Mouse (Mus musculus) Patski (cell line): ENCODE measurements around the gene Ugt1a5. TPM values are rescaled to one million over a fixed set of nuclear protein-coding genes. Genes with fewer than 3 reads are reported as not detected.
A peak's percentile ranks its signal among the peaks of the same experiment; 100 is the strongest.
"Not testable (repeated sequence)": the region's sequence is repeated elsewhere in the genome, so short reads cannot be mapped to it uniquely, and the experiment has no call there.

Source experiments
- ATAC-seq: fragments of 100-300 bp; one replicate; pipeline ENCODE4 v1.8.0; 2021
- CTCF ChIA-PET: fragments of 350-600 bp; sonication (Branson Sonifier 250); formaldehyde crosslinking; loops from one replicate; lab custom pipeline; 2022; ENCODE audit warnings: inconsistent platforms; lab: Charles Lee
- POLR2A ChIA-PET: fragments of 350-600 bp; sonication (Branson Sonifier 250); formaldehyde crosslinking; loops from one replicate; lab custom pipeline; 2022; ENCODE audit warnings: antibody characterized with exemption, inconsistent platforms; lab: Charles Lee
- DNase-seq: peaks from one replicate; pipeline ENCODE4 v3.0.0-alpha.2; 2011; ENCODE audit warnings: low read depth, low spot score
- H3K27me3 ChIP-seq: fragments of 371-371 bp; one replicate; pipeline ENCODE4 v1.5.1; 2021
- CTCF ChIP-seq: fragments of 100-300 bp; IDR thresholded peaks from one replicate; pipeline ENCODE4 v1.5.1; 2021
- in situ Hi-C: fragments of 300-500 bp; cut with MboI; formaldehyde crosslinking; loops from 3 replicates; pipeline ENCODE4 v1.11.1; 2018; ENCODE audit warnings: low pct_unique_long_range_greater_than_20kb, mixed read lengths
- polyA plus RNA-seq: library from polyadenylated mRNA; unstranded; gene quantifications from one replicate; pipeline ENCODE4 v1.2.3, GENCODE M21; 2021

Ugt1a5 gene
- polyA plus RNA-seq, 1 experiment from 2014 or later = not detected

DNA sequence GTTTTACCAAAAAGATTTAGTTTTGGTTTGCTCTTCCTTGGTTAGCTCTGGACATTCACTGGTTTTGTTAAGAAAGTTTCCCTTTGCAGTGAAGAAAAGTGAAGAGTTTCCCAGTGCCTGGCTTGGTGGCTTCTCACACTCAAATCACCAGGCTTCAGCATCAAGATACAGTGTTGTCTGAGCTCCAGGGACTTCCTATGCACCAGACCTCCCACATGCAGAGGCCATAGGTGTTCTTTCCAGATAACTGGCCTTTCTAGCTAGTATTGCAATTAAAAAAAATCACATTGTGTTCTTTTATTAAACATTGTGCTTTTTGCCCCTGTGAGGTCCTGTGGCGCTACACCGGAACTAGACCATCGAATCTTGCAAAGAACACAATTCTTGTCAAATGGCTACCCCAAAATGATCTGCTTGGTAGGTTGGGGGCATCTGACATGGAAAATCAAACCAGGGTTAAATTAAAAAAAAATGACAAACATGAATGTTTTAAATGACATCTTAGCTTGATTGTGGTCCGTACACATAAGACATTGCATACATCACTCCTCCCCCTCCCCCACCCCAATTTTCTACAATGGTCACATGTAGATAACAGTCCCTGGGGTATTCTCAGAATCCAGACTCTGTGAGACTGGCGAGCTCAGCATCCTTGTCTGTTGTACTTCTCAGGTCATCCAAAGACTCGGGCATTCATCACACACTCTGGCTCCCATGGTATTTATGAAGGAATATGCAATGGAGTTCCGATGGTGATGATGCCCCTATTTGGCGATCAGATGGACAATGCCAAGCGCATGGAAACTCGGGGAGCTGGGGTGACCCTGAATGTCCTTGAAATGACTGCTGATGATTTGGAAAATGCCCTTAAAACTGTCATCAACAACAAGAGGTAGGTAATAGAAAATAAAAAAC lies 49.9 kb downstream of the Ugt1a5 start:
- TF ChIP-seq CTCF = no peak
- ChIA-PET CTCF (interaction anchor here (0.9 to 2.3 kb wide), 3 partner anchors 20 to 62 kb away, joined by 3 to 6 read pairs (median 3); partner anchors contain the start of genes Hjurp and Trpm8), POLR2A (no interaction called here)
- no peak for DNase-seq
- ATAC-seq = no peak
- no peaks in the 10 kb centered on the region for H3K27me3 ChIP-seq
- in situ Hi-C loops = no loop called here

DNA sequence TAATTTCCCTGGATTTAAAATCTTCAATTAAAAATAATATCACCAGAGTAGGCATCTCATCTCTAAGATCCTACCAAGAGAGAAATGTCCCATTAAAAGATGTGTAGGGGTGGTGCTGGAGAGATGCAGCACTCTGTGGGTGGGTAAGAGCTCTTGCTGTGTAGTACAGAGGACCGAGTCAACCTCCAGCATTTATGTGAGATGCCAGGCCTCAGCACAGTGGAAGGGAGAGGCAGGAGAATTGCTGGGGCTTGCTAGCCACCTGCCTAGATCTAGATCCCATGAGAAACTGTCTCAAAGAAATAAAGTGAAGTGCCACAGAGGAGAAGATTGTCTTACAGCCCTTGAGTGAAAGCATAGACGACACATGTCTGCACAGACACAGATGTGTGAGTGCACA lies 50.7 kb downstream of the Ugt1a5 start:
- ATAC-seq = no peak
- in situ Hi-C loops = no loop called here
- POLR2A ChIA-PET = no interaction called here
- TF ChIP-seq CTCF = no peak
- DNase-seq = no peak
- CTCF ChIA-PET = interaction anchor here (2.4 kb wide), 1 partner anchor 8 kb away, joined by 5 read pairs; no protein-coding TSS in a partner anchor
- no peaks in the 10 kb centered on the region for H3K27me3 ChIP-seq

DNA sequence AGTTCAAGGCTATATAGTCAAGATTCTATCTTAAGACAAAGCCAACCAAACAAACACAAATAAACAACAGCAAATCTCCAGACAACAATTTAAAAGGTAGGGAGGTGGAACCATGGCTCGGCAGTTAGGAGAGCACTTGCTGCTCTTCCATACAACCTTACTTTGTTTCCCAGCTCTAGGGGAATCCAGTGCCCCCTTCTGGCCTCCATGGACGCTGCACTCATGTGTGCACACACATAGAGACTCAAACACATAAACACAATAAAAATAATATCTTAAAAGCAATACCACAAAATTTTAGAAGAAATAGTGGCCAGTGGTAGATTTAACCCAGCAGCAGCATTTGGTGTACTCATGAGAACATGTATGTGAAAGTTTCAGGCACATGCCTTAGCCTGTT lies 51.3 kb downstream of the Ugt1a5 start:
- peak; percentile 49 for TF ChIP-seq CTCF
- DNase-seq = no peak
- ATAC-seq = no peak
- no peaks in the 10 kb centered on the region for H3K27me3 ChIP-seq
- ChIA-PET CTCF (interaction anchor here (2.4 kb wide), 1 partner anchor 9 kb away, joined by 5 read pairs; no protein-coding TSS in a partner anchor), POLR2A (interaction anchor here (0.8 kb wide), 1 partner anchor 27 kb away, joined by 3 read pairs; no protein-coding TSS in a partner anchor)
- in situ Hi-C loops = no loop called here

DNA sequence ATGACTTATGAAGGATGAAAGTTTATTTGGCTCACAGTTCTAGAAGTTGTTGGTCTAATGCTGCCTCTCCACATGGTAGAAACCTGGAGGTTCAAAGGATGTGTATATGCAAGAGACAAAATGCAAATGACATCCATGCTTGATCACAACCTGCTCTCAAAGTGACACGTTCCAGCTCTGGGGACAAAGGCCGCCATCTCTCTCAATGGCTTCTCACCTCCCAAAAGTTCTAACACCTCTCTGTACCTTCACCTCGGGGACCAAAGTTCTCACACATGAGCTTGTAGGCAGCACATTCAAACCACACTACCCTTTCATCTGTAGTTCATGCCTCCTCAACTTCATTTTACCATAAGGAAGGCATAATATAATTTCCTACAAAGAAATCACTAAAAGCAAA lies 51.8 kb downstream of the Ugt1a5 start:
- no peak for ATAC-seq
- no peaks in the 10 kb centered on the region for H3K27me3 ChIP-seq
- DNase-seq = no peak
- no peak for TF ChIP-seq CTCF
- POLR2A ChIA-PET = interaction anchor here (0.8 kb wide), 1 partner anchor 27 kb away, joined by 3 read pairs; no protein-coding TSS in a partner anchor
- in situ Hi-C loops = no loop called here
- CTCF ChIA-PET = interaction anchor here (2.4 kb wide), 1 partner anchor 9 kb away, joined by 5 read pairs; no protein-coding TSS in a partner anchor

DNA sequence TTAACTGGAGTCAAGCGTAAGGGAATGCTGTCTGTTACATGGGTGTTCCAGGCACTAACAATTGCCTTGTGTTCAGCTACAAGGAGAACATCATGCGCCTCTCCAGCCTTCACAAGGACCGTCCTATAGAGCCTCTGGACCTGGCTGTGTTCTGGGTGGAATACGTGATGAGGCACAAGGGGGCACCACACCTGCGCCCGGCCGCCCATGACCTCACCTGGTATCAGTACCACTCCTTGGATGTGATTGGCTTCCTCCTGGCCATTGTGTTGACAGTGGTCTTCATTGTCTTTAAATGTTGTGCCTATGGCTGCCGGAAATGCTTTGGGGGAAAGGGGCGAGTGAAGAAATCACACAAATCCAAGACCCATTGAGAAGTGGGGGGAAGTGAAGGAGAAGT lies 52.2 kb downstream of the Ugt1a5 start:
- POLR2A ChIA-PET = no interaction called here
- in situ Hi-C loops = no loop called here
- no peak for ATAC-seq
- no peak for DNase-seq
- no peak for TF ChIP-seq CTCF
- no peaks in the 10 kb centered on the region for H3K27me3 ChIP-seq
- CTCF ChIA-PET = interaction anchor here (1.5 to 2.4 kb wide), 2 partner anchors 9 to 15 kb away, joined by 3 to 5 read pairs; no protein-coding TSS in a partner anchor

DNA sequence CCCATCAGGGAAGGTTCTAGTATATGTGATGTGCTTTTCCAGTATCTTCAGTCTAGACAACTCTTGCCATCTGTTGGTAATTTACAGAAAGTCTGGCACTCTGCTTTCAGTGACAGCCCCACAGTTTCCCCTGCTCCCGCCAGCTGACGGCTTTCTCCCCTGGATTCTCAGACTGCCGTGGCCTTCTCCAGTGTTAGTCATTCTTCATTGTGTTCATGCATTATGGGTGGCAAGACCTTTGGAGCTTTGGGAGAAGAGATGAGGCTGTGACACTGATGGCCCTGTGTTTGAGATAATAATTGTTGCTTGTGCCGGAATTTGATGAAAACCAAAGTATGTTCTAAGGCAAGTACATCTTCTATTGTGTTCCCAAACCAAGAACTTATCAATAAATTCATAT lies 52.8 kb downstream of the Ugt1a5 start:
- no peak for DNase-seq
- POLR2A ChIA-PET = no interaction called here

DNA sequence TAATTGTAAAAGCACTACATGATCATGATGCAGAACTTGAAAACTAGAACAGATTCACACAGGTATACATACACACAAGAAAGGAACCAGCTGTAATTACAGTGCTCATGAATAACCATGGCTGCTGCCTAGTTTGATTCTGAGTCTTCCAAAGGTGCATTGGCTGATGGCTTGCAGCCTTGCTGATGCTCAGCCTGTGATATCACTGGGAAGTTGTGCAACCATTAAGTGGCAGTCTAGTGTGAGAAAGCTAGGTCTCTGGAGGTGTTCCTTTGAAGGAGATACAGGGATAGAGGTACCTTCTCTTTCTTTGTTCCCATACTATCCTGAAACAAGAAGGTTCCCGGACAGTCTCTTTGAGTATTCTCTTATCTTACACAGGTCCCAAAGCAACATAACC lies 53.2 kb downstream of the Ugt1a5 start:
- in situ Hi-C loops = no loop called here
- no peak for DNase-seq
- no peak for ATAC-seq
- ChIA-PET CTCF (interaction anchor here (1.5 to 2.4 kb wide), 3 partner anchors 10 to 17 kb away, joined by 3 to 5 read pairs (median 3); no protein-coding TSS in a partner anchor), POLR2A (interaction anchor here (0.9 kb wide), 1 partner anchor 15 kb away, joined by 3 read pairs; no protein-coding TSS in a partner anchor)
- no peaks in the 10 kb centered on the region for H3K27me3 ChIP-seq
- no peak for TF ChIP-seq CTCF

More for the DNA sequence above, 52.8 kb downstream of the Ugt1a5 start:
- no peak for TF ChIP-seq CTCF
- no peak for ATAC-seq
- CTCF ChIA-PET = interaction anchor here (1.5 to 2.4 kb wide), 3 partner anchors 10 to 18 kb away, joined by 3 to 5 read pairs (median 3); no protein-coding TSS in a partner anchor
- no peaks in the 10 kb centered on the region for H3K27me3 ChIP-seq
- in situ Hi-C loops = no loop called here

DNA sequence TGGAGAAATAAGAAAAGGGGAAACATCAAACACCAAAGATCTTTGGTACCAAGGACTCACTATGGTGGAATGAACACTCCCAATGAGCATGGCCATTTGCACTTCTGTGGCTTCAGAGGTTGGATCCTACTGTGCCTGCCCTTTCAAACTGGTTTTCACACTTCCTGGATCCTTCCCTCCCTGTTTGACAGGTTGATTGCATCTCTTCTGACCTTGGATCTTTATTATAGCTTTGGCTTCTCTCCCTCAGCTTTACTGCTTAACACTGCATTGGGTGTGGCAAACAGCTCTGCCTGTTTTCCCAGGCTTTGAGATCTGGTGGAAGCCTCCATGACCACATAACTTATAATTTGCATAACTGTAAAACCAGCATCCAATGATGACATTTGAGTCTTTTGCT lies 54.5 kb downstream of the Ugt1a5 start:
- DNase-seq (no peak), ATAC-seq (no peak)
- TF ChIP-seq CTCF = no peak
- in situ Hi-C loops = no loop called here
- ChIA-PET CTCF (interaction anchor here (2.2 kb wide), 1 partner anchor 57 kb away, joined by 8 read pairs; the partner anchor contains the start of genes Hjurp and Trpm8), POLR2A (no interaction called here)
- H3K27me3 ChIP-seq = no peaks in the 10 kb centered on the region

DNA sequence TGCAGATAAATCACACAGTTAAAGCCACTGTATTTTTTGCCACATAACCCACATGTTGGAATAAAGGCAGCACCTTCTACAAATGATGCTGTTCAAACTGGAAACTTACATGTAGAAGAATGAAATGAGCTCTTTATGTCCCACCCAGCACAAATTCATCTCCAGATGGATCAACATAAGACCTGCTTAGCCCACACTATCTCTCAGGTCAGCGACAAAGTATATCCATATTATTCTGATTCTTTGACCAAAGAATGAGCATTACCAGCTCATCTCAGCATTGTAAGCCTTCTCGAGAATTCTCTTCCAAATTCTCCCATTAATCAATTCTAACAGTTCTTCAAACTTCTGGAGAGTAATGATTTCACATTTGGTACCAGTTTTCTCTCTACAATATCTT lies 56.4 kb downstream of the Ugt1a5 start:
- ChIA-PET POLR2A (interaction anchor here (1.6 kb wide), 1 partner anchor 13 kb away, joined by 4 read pairs; no protein-coding TSS in a partner anchor), CTCF (interaction anchor here (1.0 to 2.2 kb wide), 7 partner anchors 9 to 55 kb away, joined by 3 to 10 read pairs (median 3); partner anchors contain the start of genes Hjurp and Trpm8)
- no peak for TF ChIP-seq CTCF
- in situ Hi-C loops = no loop called here
- no peak for DNase-seq
- no peak for ATAC-seq
- no peaks in the 10 kb centered on the region for H3K27me3 ChIP-seq

DNA sequence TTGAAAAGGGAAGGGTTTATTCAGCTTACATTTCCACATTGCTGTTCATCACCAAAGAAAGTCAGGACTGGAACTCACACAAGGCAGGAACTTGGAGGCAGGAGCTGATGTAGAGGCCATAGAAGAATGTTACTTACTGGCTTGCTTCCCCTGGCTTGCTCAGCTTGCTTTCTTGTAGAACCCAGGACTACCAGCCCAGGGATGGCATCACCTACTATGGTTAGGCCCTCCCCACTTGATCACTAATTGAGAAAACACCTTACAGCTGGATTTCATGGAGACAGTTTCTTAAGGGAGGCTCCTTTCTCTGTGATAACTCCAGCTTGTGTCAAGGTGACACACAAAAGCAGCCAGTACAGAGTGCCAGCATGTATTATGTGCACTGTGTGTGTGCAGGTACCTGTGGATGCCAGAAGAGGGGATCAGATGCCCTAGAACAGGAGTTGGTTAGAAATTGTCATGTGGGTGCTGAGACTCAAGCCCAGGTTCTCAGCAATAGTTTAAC lies 57.3 kb downstream of the Ugt1a5 start:
- ChIA-PET CTCF (interaction anchor here (1.0 to 2.0 kb wide), 6 partner anchors 8 to 28 kb away, joined by 3 to 10 read pairs (median 3); no protein-coding TSS in a partner anchor), POLR2A (interaction anchor here (1.6 kb wide), 1 partner anchor 14 kb away, joined by 4 read pairs; no protein-coding TSS in a partner anchor)
- in situ Hi-C loops, ATAC-seq, H3K27me3 ChIP-seq, DNase-seq: not testable (repeated sequence)
